Mouse (Mus musculus): Measurements from ENCODE around the gene Anapc16.

Anapc16 gene

DNA sequence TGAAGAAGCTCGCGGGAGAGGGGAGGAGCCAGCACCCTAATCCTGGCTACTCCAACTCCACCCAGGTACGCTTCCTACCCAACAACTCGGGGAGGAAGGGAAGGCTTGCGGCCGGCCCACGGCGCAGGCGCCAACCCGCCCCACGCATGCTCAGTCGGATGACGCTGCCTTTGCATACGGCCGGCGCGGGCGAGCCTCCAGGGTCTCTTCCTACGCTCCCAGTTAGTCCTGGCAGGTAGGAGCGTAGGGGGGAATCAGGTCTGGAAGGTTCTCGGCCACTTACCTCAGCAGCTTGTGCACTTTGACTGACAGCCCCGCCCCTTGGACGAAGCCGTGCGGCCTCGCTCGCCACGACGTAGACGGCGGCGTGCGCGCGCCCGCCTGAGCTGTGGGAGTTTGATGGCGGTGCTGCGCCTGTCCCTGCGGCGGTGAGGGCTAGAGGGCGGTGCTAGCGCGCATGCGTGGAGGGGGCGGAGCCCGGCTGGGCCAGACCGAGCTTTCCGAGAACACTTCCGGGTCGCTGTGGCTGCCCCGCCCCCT, at the start of gene Anapc16, which contains the start of gene Ascc1:
Gene Anapc16 (minus strand): TSS at position 463 of the 540 bp plus-strand sequence.
Gene Ascc1 (plus strand): TSS at position 133 of the 540 bp plus-strand sequence.
- DNase-seq (ENCODE audit: low read depth, low spot score), result peak; percentile 94

DNA sequence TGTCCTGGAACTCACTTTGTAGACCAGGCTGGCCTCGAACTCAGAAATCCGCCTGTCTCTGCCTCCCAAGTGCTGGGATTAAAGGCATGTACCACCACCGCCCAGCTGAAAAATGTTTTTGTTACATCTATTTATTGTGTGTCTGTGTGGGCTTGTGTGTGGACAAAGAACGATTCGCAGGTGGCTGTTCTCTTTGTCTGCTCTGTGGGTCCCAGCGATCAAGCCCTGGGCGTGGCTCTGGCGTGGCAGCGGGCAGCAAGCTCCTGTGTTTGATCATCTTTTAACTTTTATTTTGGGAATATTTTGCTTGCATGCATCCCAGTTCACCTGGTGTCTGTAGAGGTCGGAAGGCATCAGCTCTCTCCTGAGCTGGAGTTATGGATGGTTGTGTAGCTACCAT, 47.6 kb upstream of the Anapc16 start:
- no peak for DNase-seq (ENCODE audit: low read depth, low spot score)

DNA sequence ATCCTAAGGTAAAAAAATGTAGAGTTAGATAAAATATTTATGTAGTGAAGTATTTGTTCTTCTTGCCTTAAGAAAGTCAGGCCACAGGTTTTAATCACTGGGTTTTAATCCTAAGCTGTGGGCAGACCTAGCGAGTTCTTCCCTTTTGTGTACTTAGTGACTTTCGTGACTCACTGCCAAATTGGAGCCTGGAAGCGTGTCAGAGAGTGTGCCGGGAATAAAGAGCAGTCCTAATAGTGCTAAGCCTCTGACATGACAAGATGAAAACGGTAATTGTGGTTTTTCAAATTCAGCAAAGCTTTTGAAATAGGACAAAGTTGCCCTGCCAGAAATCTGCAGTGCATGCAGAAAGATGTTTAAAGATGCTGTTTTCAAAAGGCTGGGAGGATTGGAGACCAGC, 43.8 kb upstream of the Anapc16 start:
- no peak for DNase-seq (ENCODE audit: low read depth, low spot score)

DNA sequence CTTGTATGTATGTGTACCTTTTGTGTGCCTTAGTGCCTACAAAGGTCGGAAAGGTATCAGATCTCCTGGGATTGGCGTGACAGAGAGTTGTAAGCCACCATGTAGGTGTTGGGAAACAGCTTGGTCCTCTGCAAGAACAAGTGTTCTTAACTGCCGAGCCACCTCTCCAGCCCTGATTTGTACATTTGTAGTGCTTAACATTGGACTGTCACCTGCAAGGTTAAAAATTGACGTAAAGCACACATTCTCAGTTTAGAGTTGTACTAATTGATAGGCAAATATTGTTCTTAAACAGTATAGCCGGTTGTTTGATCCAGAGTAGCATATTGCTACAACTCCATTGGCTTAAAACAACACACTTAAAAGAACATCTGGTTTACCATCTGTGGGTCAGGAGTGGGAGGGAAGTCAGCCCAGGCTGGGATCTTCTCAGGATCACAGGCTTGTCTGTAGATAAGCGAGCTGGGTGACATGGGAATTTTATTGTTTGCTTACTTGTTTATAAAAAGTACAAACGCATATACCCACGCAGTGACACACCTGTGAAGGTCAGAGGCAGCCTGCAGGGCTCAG, 39.5 kb upstream of the Anapc16 start:
- no peak for DNase-seq (ENCODE audit: low read depth, low spot score)

DNA sequence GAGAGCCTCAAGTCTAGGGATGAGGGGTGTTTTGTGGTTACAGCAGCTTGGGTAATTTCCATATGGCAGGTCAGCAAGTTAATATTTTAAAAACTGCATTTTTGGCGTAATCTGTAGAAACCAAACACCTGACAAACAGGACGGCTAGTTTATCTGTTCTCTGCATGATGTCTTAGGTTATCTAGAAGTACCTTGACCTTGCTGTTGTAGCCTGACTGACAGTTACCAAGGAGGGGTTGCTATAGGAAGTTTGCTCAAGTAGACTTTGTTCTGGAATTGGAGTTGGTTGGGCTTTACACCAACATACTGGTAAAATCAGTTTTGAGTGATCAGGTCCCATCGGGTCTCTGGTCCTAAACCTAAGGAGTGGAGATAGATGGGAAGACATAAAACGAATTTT, 32.8 kb upstream of the Anapc16 start:
- no peak for DNase-seq (ENCODE audit: low read depth, low spot score)

DNA sequence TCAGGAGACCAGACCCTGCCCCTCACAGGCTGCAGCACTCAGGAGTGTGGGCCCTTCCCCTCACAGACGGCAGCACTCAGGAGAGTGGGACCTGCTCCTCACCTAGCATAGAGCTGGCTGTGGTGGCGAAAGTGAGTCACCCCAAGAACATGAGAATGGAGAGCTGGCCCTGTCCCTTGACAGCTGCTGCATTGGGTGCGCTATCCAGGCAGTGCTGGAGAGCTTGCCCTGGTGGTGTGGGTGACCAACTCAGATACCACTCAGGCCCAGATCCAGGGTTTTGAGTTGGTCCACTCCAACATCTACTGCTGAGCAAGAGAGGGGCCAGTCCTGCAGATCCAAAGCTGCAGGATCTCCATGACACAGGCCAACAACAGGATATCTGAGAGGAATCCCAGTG, 31.7 kb upstream of the Anapc16 start:
- DNase-seq (ENCODE audit: low read depth, low spot score), result no peak

DNA sequence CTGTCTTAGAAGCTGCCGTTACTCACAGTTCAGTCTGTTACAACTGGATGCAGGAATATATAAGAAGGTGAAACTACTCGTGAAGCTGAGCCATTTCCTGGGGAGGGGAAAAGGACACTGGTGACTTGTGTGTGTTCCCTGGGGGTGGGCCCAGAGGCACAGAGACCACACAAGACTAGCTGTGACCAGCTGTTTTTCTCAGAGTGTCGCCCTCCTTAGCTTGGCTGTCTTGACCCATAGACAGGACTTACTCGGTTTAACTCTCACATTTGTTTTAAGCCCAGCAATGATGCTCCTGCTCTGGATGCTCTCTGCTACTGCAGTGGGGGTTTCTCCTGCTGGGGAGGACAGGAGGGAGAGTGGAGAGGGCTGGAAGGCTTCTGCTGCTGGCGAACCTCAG, 30.1 kb upstream of the Anapc16 start:
- no peak for DNase-seq (ENCODE audit: low read depth, low spot score)

DNA sequence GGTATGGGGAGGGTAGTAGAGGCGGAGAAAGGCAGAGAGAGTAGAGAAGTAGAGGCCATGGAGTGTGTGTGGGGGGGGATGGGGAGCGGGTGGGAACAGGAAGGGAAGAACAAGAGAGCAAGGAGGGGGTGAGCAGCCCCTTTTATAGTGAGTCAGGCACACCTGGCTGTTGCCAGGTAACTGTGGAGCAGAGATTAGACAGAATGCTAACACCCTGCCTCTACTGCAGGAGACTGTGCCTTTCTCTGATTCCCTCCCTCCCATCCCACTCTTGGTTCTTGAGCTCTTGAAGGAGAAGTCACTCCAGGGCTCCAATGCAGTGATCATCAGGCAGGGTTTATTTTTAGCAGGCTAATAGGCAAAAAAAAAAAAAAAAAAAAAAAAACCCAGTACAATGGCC, 29.7 kb upstream of the Anapc16 start:
- no peak for DNase-seq (ENCODE audit: low read depth, low spot score)

DNA sequence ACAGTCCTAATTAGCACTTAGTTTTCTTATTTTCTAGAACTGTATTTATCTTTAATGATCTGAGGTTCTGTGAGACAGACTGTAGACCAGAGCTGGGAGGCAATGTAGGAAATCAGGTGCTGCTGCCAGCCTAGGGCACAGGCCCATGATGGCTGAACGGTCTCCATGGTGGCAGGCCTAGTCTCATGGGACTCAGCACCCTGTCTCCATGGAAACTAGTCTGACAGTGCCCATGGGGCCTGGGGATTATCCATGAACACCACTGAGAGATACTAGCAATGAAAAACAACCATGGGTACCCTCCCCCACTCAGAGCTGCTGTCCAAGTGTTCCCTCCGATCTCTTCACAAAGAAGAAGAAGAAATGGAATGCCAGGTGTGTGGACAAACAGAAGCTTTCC, 29.1 kb upstream of the Anapc16 start:
- no peak for DNase-seq (ENCODE audit: low read depth, low spot score)

DNA sequence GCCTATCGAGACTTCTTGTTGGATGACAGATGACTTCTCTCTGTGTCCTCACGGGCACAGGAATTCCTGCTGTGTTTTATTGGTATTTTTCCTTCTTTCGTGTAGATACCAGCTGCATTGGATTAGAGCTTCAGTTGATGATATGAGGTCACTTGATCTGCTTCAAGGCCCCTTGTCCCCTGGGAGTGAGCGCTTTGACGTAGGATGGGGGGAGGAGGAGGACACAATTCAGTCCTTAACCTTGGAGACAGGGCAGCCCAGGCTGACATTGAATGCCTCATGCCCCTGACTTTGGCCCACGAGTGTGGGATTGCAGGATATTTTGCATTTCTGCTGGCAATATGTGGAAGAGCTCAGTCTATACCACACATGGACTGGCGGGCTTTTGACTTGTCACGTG, 28.6 kb upstream of the Anapc16 start:
- no peak for DNase-seq (ENCODE audit: low read depth, low spot score)

DNA sequence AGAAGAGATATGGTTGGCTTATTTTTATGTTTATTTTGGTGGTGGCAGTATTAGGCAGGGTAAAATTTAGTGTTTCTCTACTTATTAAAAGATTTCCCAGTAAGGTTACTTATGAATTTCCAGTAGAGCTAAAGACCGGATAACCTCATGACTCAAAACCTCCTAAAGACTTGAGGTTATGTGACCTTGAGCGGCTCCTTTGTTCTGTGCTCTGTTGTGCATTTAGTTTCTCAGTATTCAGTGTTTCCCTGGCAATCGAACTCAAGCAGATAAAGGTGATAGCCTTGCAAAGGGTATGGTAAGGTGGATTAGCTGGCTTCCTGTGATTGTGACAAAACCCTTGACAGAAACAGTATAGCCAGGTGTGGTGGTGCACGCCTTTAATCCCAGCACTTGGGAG, 26.5 kb upstream of the Anapc16 start:
- no peak for DNase-seq (ENCODE audit: low read depth, low spot score)

DNA sequence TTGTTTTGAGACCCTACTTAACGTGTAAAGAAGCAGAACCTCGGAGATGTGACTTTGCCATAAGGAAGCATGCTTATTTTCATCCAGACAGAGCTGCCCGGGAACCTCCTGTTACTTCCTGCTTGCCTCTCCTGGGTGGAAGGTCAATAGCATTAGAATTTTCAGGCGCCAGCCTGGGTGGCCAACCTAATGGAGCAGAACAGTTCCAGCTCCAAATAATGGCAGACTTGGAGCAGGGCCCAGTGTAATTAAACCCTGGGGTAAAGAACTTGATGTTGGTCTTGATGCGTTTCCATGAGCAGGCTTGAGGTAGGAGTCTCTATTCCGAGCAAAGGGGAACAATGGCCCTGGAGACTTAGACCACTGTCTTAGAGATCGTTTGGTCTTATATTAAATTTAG, 26.0 kb upstream of the Anapc16 start:
- DNase-seq (ENCODE audit: low read depth, low spot score), result no peak

DNA sequence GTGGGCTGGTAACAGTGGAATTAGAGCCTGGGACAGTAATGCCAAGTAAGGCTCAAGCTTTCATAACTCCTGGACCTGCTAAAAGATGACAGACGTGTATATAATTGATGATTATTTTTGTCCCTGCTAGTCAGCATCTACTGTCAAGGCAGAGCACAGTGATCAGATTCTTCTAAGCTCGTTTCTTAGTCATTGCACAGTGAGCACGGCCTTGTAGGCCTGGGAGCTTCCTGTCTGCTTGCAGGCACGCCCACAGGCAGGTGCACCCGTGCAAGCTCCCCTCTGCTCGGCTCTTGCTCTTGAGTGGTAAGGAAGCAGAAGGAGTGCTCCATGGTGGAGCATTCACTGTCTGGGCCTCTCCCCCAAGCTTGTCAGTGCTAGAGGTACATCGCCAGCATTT, 25.2 kb upstream of the Anapc16 start:
- no peak for DNase-seq (ENCODE audit: low read depth, low spot score)

DNA sequence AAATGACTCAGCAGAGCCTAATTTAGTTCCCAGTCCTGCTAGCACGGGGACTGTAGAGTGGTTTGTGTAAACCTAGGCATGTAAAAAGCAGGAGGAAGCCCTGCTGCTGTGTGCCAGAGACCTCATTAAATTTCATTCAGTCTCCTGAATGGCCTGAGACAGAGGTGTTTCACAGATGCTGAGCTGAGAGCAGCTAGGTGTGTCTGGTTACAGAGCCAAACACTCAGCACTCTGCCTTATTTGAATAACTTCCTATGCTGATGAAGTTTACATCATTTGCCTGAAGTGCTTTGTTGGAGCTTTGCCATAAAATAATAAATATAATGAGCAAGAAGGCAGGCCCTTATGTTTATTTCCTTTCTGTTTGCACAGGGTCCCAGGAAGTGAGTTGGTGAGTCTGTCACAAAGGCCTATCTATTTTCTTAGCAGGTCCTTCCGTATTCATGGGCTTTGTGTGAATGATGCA, 24.7 kb upstream of the Anapc16 start:
- DNase-seq (ENCODE audit: low read depth, low spot score), result no peak

DNA sequence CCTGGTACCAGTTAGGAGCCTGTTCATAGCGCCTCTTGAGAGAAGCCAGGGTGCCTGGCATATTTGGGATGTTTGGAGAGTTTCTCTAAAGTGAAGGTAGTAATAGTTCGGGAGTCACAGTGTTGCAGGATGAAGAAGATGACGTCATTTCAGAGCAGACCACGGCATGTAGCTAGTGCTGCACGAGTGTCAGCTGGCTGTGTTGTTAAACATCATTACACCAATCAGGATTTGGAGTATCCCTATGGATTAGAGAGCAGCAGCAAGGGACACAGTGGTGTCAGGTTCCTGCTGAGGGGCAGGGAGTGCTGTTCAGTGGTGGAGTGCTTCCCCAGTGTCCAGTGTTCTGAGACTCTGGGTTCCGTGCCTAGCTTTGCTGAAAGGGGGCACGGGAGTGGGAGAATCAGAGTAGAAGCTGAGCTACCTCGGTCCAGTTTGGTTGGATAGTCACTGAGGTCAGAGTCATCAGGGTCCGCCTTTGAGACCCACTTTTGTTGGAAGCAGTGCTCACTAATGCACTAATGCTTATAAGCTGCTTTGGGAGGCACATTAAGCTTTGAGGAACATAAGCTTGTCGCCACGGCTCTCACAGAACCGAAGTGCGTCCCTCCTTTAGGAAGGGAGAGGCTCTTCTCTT, 23.9 kb upstream of the Anapc16 start:
- no peak for DNase-seq (ENCODE audit: low read depth, low spot score)

DNA sequence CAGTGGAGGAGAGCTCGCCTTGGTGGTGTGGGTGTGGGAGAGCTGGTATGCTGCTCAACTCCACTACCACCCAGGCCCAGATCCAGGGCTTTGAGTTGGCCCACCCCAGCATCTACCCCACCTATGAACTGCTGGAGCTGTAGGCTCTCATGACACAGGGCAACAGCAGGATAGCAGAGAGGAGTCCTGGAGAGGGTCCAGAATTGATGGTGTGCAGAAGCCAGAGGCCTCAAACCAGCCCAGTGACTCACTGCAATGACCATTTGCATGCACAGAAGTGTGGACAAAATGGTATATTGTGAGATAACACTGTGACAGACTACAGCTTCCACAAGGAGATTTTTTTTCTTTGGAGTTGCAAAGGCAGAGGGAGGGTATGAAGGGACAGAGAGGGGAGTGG, 20.8 kb upstream of the Anapc16 start:
- DNase-seq (ENCODE audit: low read depth, low spot score), result no peak

DNA sequence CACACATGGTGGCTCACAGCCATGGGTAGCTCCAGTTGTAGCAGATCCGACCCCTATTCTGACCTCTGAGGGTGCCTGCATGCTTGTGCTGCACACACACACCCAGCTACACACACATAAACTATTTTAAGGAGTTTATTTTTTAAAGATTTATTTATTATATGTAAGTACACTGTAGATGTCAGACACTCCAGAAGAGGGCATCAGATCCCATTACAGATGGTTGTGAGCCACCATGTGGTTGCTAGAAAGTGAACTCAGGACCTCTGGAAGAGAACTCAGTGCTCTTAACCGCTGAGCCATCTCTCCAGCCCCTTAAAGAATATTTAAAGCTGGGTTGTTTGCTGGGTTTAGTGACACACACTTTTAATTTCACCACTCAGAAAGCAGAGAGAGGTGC, 16.4 kb upstream of the Anapc16 start:
- DNase-seq (ENCODE audit: low read depth, low spot score), result no peak

DNA sequence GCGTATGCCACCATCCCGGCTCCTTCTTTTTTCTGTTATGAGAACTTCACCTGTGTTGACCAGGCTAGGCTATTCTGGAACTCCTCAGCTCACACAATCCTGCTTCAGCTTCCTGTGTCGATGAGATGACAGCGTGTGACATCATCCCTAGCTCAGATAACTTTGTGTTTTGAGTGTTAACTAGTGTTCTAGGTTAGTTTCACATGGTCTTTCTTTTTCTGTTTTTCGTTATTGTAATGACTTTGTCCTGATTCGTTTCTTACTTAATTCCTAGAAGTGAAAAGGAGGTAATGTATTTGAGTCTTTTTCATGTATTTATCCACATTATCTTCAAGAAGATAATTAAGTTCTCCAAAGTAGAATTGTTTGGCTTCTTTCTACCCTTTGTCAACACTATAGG, 13.3 kb upstream of the Anapc16 start:
- no peak for DNase-seq (ENCODE audit: low read depth, low spot score)

DNA sequence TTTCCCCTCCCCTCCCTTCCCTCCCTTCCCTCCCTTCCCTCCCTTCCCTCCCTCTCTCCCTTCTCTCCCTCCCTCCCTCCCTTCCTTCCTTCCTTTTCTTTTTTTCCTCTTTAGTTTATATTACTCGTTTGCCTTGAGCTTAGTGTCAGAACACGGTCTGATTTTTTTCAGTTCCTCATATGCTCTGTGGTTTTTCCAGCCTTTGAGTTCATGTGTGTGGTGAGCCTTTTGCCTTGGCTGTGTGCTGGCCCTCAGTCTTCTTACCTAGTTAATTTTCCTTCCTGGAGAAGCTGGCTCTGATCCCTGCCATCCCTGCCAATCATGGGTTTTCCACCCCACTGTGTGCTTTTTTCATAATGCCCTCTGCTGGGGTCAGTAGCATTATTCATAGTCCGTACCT, 6.2 kb upstream of the Anapc16 start:
- DNase-seq (ENCODE audit: low read depth, low spot score), result no peak

DNA sequence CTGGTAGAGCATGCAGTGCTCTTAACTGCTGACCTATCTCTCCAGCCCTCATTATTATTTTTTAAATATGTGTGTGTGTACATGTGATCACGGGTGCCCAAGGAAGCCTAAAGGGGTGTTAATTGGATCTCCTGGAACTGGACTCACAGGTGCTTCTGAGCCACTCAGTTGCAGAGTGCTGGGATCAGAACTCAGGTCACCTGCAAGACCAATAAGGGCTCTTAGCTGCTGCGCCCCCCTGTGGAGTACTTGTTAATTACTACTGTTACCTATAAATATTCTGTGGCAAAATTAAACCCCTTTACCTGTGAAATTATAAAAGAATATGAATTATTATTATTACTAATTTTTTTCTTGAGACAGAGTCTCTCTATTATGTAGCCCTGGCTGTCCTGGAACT, 2.3 kb upstream of the Anapc16 start:
- peak; percentile 42 for DNase-seq (ENCODE audit: low read depth, low spot score)

DNA sequence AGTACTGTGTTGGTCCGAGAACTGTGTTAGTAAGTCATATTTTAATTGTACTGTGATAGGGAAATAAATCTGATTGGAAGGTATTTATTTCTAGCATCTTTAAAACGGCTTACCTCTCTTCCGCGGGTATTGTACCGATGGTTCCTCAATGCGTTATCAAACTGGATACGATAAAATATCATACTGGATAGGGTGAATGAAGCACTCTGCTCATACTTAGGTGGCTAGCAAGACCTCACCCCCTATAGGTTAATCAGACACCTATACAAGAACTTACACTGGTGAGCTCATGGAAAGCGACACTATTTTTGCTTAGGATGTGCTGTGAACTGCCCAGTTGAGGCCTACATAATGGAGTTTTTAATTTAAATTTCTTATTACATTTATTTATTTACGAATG, 912 bp upstream of the Anapc16 start:
- no peak for DNase-seq (ENCODE audit: low read depth, low spot score)

DNA sequence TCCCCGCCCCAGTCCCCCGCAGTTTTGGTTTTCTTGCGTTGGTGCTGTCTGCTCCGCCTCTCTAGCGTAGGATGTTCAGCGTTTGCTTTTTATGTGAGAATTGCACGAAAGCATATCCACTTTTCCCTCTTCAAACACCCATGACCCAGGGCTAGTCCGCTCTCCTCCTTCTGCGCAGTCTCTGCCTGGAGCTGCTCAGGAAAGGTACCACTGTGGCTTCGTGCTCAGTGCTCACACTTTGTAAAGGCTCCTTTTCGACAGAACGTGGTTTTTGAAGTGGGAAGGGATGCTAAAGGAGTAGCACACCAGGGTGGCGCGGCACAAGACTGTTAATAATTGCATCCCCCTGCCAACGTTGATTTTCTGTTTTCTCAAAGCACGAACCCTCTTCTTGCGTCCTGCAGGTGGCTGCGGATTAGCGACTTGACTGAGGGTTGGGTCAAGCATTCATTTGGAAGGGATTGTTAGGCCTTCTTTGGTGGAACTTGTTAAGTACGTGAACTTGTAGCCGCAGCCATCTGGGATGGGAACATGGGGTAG, 348 bp upstream of the Anapc16 start:
- peak; percentile 22 for DNase-seq (ENCODE audit: low read depth, low spot score)

DNA sequence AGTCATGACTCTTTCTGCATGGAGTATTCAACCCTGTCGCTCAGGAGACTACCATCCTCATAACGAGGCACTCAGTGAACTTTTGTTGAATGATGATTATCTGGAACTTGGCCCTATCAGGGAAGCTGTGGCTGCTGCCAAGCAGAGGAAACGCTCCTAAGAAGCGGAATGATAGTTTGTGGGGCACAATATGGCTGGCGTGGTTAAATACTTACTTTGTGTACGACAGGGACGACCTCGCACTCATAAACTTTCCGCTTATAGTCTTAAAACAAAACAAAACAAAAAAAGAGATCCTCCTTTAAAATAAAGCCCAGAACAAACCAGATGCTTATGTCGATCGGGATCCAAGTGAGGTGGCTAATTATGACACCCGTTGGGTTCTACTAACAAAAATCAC, 732 bp downstream of the Anapc16 start:
- no peak for DNase-seq (ENCODE audit: low read depth, low spot score)

Data from c-Kit-negative CD71-positive TER-119-positive erythroid progenitor cells, embryonic 14.5 days (primary cell).